Comparison of ENCODE assay signal across 16 mouse cellular contexts in genomic region chr9:21627145-21627795, GRCm38 (mm10). TPM values are rescaled to one million over a fixed set of nuclear protein-coding genes. Genes with fewer than 3 reads are reported as not detected.
A peak's percentile ranks its signal among the peaks of the same experiment; 100 is the strongest.
DNase-seq lines count a peak whose midpoint lies in the region; ATAC-seq and TF ChIP-seq lines count a peak whose summit lies in the region.
"Had no signal": no experiment of that assay in that cellular context is flagged by ENCODE, and none has a peak within 500 bp of the region (broad histone marks: within the 10 kb centered on the region; RNA-seq: fewer than 3 reads in every experiment).

No protein-coding gene starts in this region.

- no peak overlapping the region for H3K4me3 ChIP-seq in forebrain, embryonic 15.5 days
- no peak overlapping the region for H3K4me3 ChIP-seq in forebrain, embryonic 11.5 days (ENCODE audit: low read depth, low read length)
- 0 out of 2 replicates have a peak overlapping the region, but pooled peaks have one; percentile 7 for H3K4me3 ChIP-seq in liver, postnatal 0 days (ENCODE audit: low read depth, low read length)
- H3K4me3 ChIP-seq in CH12.LX (replicated peaks in 1 of 3; ENCODE audit: low read depth in 2 of 3, low read length in 2 of 3, poor library complexity in 1 of 3), result no peak overlapping the region
- H3K4me3 ChIP-seq: gastrocnemius, adult 2 months; layer of hippocampus, adult 2 months; left cerebral cortex, adult 2 months; limb, embryonic 13.5 days; stomach, embryonic 15.5 days had no signal

- DNase-seq in forebrain, embryonic 11.5 days (ENCODE audit: low spot score), result no peak
- peak; percentile 26 for DNase-seq in liver, postnatal 0 days
- no peak for DNase-seq in liver
- no peak for DNase-seq in CH12.LX (ENCODE audit: extremely low read depth)
- peak; percentile 30 to 42 for DNase-seq in thymus, adult 18-20 months
- DNase-seq: gastrocnemius, adult 2 months; kidney, adult 8-10 months; lung, adult 18-20 months had no signal

- no peak for TF ChIP-seq RAD21 in CH12.LX (IDR thresholded peaks at IDR 0.05; ENCODE audit: low read depth, low read length)

- peak overlapping the region; percentile 58 for H3K27ac ChIP-seq in forebrain, embryonic 15.5 days (replicated peaks)
- no peak overlapping the region for H3K27ac ChIP-seq in forebrain, embryonic 11.5 days (ENCODE audit: low read depth, low read length)
- peak overlapping the region; percentile 49; the same call in 1 of the 2 replicates for H3K27ac ChIP-seq in liver, postnatal 0 days (ENCODE audit: low read depth)
- H3K27ac ChIP-seq in CH12.LX (ENCODE audit: insufficient read depth, low read depth), result no peak overlapping the region
- H3K27ac ChIP-seq: gastrocnemius, adult 2 months; layer of hippocampus, adult 2 months; left cerebral cortex, adult 2 months; limb, embryonic 13.5 days; stomach, embryonic 15.5 days had no signal

- no peaks in the 10 kb centered on the region for H3K27me3 ChIP-seq in forebrain, embryonic 15.5 days
- no peaks in the 10 kb centered on the region for H3K27me3 ChIP-seq in forebrain, embryonic 11.5 days (ENCODE audit: control insufficient read depth, insufficient read depth, low read length)
- no peaks in the 10 kb centered on the region for H3K27me3 ChIP-seq in liver, postnatal 0 days (ENCODE audit: insufficient read depth, low read length)
- H3K27me3 ChIP-seq in CH12.LX (replicated peaks), result no peaks in the 10 kb centered on the region
- H3K27me3 ChIP-seq: limb, embryonic 13.5 days; Patski; stomach, embryonic 15.5 days had no signal

- in situ Hi-C loops in CH12.LX (cut with MboI; ENCODE audit: low pct_ligation_motif_present, low pct_unique_long_range_greater_than_20kb, low sequenced_read_pairs), result no loop called here

- no peak for TF ChIP-seq CTCF in liver, postnatal 0 days (IDR thresholded peaks at IDR 0.05; ENCODE audit: low read depth)
- TF ChIP-seq CTCF in CH12.LX (conservative IDR thresholded peaks at IDR 0.05 in 1 of 2, IDR thresholded peaks at IDR 0.05 in 1 of 2; ENCODE audit: low read depth in 2 of 2, low read length in 2 of 2), result no peak

- 41% methylated on average over 5 of the region's 5 CpGs for WGBS in forebrain, embryonic 15.5 days
- 88% methylated on average over 5 of the region's 5 CpGs for WGBS in forebrain, embryonic 11.5 days
- 62% methylated on average over 5 of the region's 5 CpGs for WGBS in liver, postnatal 0 days (ENCODE audit: insufficient replicate concordance)

- 0 out of 2 replicates have a peak, but pooled peaks cover 4% of the 10 kb centered on the region for H3K36me3 ChIP-seq in forebrain, embryonic 15.5 days
- H3K36me3 ChIP-seq in forebrain, embryonic 11.5 days (ENCODE audit: control insufficient read depth, insufficient read depth, low read length), result no peaks in the 10 kb centered on the region; the same call in 1 of the 2 replicates
- peaks cover 3% of the 10 kb centered on the region; the same call in 1 of the 2 replicates for H3K36me3 ChIP-seq in liver, postnatal 0 days (replicated peaks; ENCODE audit: insufficient read depth, low read length)
- H3K36me3 ChIP-seq in CH12.LX (replicated peaks in 1 of 2; ENCODE audit: control insufficient read depth in 1 of 2, insufficient read depth in 1 of 2, low read length in 1 of 2), result peaks cover 0 to 37% of the 10 kb centered on the region in 2 experiments
- H3K36me3 ChIP-seq: stomach, embryonic 15.5 days had no signal

- no peaks in the 10 kb centered on the region for H3K9me3 ChIP-seq in forebrain, embryonic 15.5 days
- no peaks in the 10 kb centered on the region for H3K9me3 ChIP-seq in forebrain, embryonic 11.5 days (ENCODE audit: control insufficient read depth, low read length)
- no peaks in the 10 kb centered on the region for H3K9me3 ChIP-seq in liver, postnatal 0 days (ENCODE audit: low read length)
- no peaks in the 10 kb centered on the region for H3K9me3 ChIP-seq in CH12.LX (replicated peaks; ENCODE audit: low read length)
- H3K9me3 ChIP-seq: limb, embryonic 13.5 days; stomach, embryonic 15.5 days had no signal

- H3K9ac ChIP-seq in forebrain, embryonic 15.5 days (replicated peaks), result no peak overlapping the region
- H3K9ac ChIP-seq in forebrain, embryonic 11.5 days (ENCODE audit: low read length), result no peak overlapping the region
- no peak overlapping the region for H3K9ac ChIP-seq in liver, postnatal 0 days (replicated peaks)
- H3K9ac ChIP-seq in CH12.LX (ENCODE audit: insufficient read depth, low read depth), result no peak overlapping the region
- H3K9ac ChIP-seq: limb, embryonic 13.5 days; stomach, embryonic 15.5 days had no signal

- dilution Hi-C loops in CH12.LX (cut with MboI; ENCODE audit: extremely low pct_ligation_motif_present, extremely low pct_unique_long_range_greater_than_20kb, low sequenced_read_pairs), result no loop called here

- peaks cover 80% of the 10 kb centered on the region for H3K79me2 ChIP-seq in CH12.LX (replicated peaks; ENCODE audit: control insufficient read depth, extremely low read depth, insufficient read depth, poor library complexity, severe bottlenecking)

- no peak for TF ChIP-seq EP300 in liver, postnatal 0 days (IDR thresholded peaks at IDR 0.05; ENCODE audit: low read depth)
- TF ChIP-seq EP300 in CH12.LX (IDR thresholded peaks at IDR 0.05; ENCODE audit: low read length), result no peak

- H3K4me1 ChIP-seq in forebrain, embryonic 15.5 days, result peaks cover 19% of the 10 kb centered on the region
- no peaks in the 10 kb centered on the region for H3K4me1 ChIP-seq in forebrain, embryonic 11.5 days (replicated peaks; ENCODE audit: control insufficient read depth, insufficient read depth, low read length)
- H3K4me1 ChIP-seq in liver, postnatal 0 days (ENCODE audit: insufficient read depth), result peaks cover 4% of the 10 kb centered on the region; the same call in 1 of the 2 replicates
- peaks cover 13 to 48% of the 10 kb centered on the region in 2 experiments for H3K4me1 ChIP-seq in CH12.LX (ENCODE audit: control insufficient read depth in 1 of 2, insufficient read depth in 2 of 2)
- H3K4me1 ChIP-seq: limb, embryonic 13.5 days; stomach, embryonic 15.5 days had no signal

- no peak for ATAC-seq in forebrain, embryonic 15.5 days (replicated peaks)
- no peak for ATAC-seq in forebrain, embryonic 11.5 days (replicated peaks; ENCODE audit: low FRiP score)
- no peak for ATAC-seq in liver, postnatal 0 days
- ATAC-seq in CD4-positive, CD25-positive, alpha-beta regulatory T cell, adult 4 months, result no peak
- ATAC-seq in cerebellum, adult (ENCODE audit: insufficient number of reproducible peaks, low FRiP score, low TSS enrichment), result no peak
- ATAC-seq: Patski had no signal

- no peak for TF ChIP-seq POLR2A in CH12.LX (IDR thresholded peaks at IDR 0.05; ENCODE audit: low read depth, low read length)

- no peak overlapping the region for H3K4me2 ChIP-seq in forebrain, embryonic 15.5 days (replicated peaks)
- H3K4me2 ChIP-seq in forebrain, embryonic 11.5 days (ENCODE audit: low read depth, low read length, severe bottlenecking), result no peak overlapping the region
- no peak overlapping the region for H3K4me2 ChIP-seq in liver, postnatal 0 days (ENCODE audit: low read depth, low read length)
- no peak overlapping the region for H3K4me2 ChIP-seq in CH12.LX (ENCODE audit: insufficient read depth, low read depth, poor library complexity, severe bottlenecking)
- H3K4me2 ChIP-seq: limb, embryonic 13.5 days; stomach, embryonic 15.5 days had no signal

TF ChIP-seq in CH12.LX, 34 proteins besides CTCF, POLR2A, EP300 and RAD21:
- no peak for TF ChIP-seq NRF1 (IDR thresholded peaks at IDR 0.05; ENCODE audit: low read depth, low read length)
- TF ChIP-seq NELFE (IDR thresholded peaks at IDR 0.05; ENCODE audit: low read depth, low read length), result no peak
- no peak for TF ChIP-seq RCOR1 (conservative IDR thresholded peaks at IDR 0.05; ENCODE audit: low read depth, low read length)
- peak; percentile 58; the same call in 1 of the 2 replicates for TF ChIP-seq ZNF384 (IDR thresholded peaks at IDR 0.05; ENCODE audit: low read depth, low read length)
- TF ChIP-seq E2F4 (IDR thresholded peaks at IDR 0.05; ENCODE audit: insufficient replicate concordance, low read depth, low read length), result no peak
- TF ChIP-seq GABPA (IDR thresholded peaks at IDR 0.05; ENCODE audit: insufficient replicate concordance, low read depth, low read length), result no peak
- TF ChIP-seq MXI1 (IDR thresholded peaks at IDR 0.05; ENCODE audit: low read depth, low read length), result no peak
TF ChIP-seq in CH12.LX: peak in this region for 1.

RNA-seq across cellular contexts. Expression of gene Smarca4, which starts 11.3 kb away (rescaled TPM):
- polyA plus RNA-seq in forebrain, embryonic 15.5 days (2015; fragmentation: Nextera tagmentation; extraction: Ambion mirVana), result 159 and 169 TPM in 2 replicates
- 191 and 197 TPM in 2 replicates for polyA plus RNA-seq in forebrain, embryonic 11.5 days (2014; fragmentation: Nextera tagmentation; extraction: Ambion mirVana)
- 12.8 and 14.3 TPM in 2 replicates for polyA plus RNA-seq in liver, postnatal 0 days (2015; fragmentation: Nextera tagmentation; extraction: Ambion mirVana)
- total RNA-seq in CH12.LX (2012; rRNA removed) (74.3 and 78.9 TPM in 2 replicates), CH12.LX (2014; rRNA removed) (30.7 and 33.8 TPM in 2 replicates)
- polyA plus RNA-seq in CH12.LX (2012; ENCODE audit: insufficient read length, low read depth), result 76.1 and 86.2 TPM in 2 replicates
- polyA plus RNA-seq in CD4-positive, CD25-positive, alpha-beta regulatory T cell, adult 4 months (2017; shearing (Covaris generic)), result 10 to 100 TPM; 22.7 to 24.1 TPM

RNA-seq across cellular contexts. Expression of gene Yipf2, which starts 34.6 kb away (rescaled TPM):
- 23.1 and 23.7 TPM in 2 replicates for polyA plus RNA-seq in forebrain, embryonic 15.5 days (2015; fragmentation: Nextera tagmentation; extraction: Ambion mirVana)
- 15.5 and 16.0 TPM in 2 replicates for polyA plus RNA-seq in forebrain, embryonic 11.5 days (2014; fragmentation: Nextera tagmentation; extraction: Ambion mirVana)
- 7.8 and 8.5 TPM in 2 replicates for polyA plus RNA-seq in liver, postnatal 0 days (2015; fragmentation: Nextera tagmentation; extraction: Ambion mirVana)
- total RNA-seq in CH12.LX (2012; rRNA removed) (13.6 and 17.5 TPM in 2 replicates), CH12.LX (2014; rRNA removed) (13.1 and 16.6 TPM in 2 replicates)
- polyA plus RNA-seq in CH12.LX (2012; ENCODE audit: insufficient read length, low read depth), result 17.0 and 21.2 TPM in 2 replicates
- 10 to 100 TPM; 19.6 to 30.7 TPM for polyA plus RNA-seq in CD4-positive, CD25-positive, alpha-beta regulatory T cell, adult 4 months (2017; shearing (Covaris generic))

RNA-seq across cellular contexts. Expression of gene Timm29, which starts 34.7 kb away (rescaled TPM):
- 58.8 and 61.2 TPM in 2 replicates for polyA plus RNA-seq in forebrain, embryonic 15.5 days (2015; fragmentation: Nextera tagmentation; extraction: Ambion mirVana)
- 51.0 and 57.5 TPM in 2 replicates for polyA plus RNA-seq in forebrain, embryonic 11.5 days (2014; fragmentation: Nextera tagmentation; extraction: Ambion mirVana)
- 12.5 and 13.0 TPM in 2 replicates for polyA plus RNA-seq in liver, postnatal 0 days (2015; fragmentation: Nextera tagmentation; extraction: Ambion mirVana)
- total RNA-seq in CH12.LX (2012; rRNA removed) (12.0 and 16.0 TPM in 2 replicates), CH12.LX (2014; rRNA removed) (19.1 and 19.5 TPM in 2 replicates)
- polyA plus RNA-seq in CH12.LX (2012; ENCODE audit: insufficient read length, low read depth), result 29.6 and 34.6 TPM in 2 replicates
- 1 to 10 TPM; 3.2 to 6.1 TPM for polyA plus RNA-seq in CD4-positive, CD25-positive, alpha-beta regulatory T cell, adult 4 months (2017; shearing (Covaris generic))

Comparison
In these comparisons a context has a peak if more than half of its experiments do, and no peak if none do; other contexts are left out.
1. H3K27ac ChIP-seq: peak in forebrain, embryonic 15.5 days (single experiment) and liver, postnatal 0 days (single experiment); none in forebrain, embryonic 11.5 days (single experiment) and CH12.LX (single experiment).
2. DNase-seq: peak in liver, postnatal 0 days (single experiment) and thymus, adult 18-20 months (2 of 2); none in forebrain, embryonic 11.5 days (single experiment), liver (single experiment) and CH12.LX (single experiment).